Mouse (Mus musculus) olfactory bulb, adult 2 months (tissue): ENCODE results near the gene Dld.

Source experiments
- CTCF ChIP-seq: fragments of 200-500 bp; IDR thresholded peaks from 2 replicates; pipeline ENCODE4 v1.5.1; 2012; ENCODE audit warnings: low read depth, mild to moderate bottlenecking, low read length, moderate library complexity; ENCODE audit not compliant: insufficient read depth
- POLR2A ChIP-seq: fragments of 200-500 bp; IDR thresholded peaks from 2 replicates; pipeline ENCODE4 v1.6.1; 2012; ENCODE audit warnings: mild to moderate bottlenecking, low read depth, low read length, moderate library complexity; ENCODE audit not compliant: insufficient read depth

- TF ChIP-seq CTCF = no peak
- TF ChIP-seq POLR2A = no peak
These were observed 51.0 kb downstream of the Dld start for GRCm38 (mm10) chr12:31300276-31300675.
